Comparison of ENCODE assay signal across 8 mouse cellular contexts in genomic region chr1:191907431-191907810, GRCm38 (mm10). TPM values are rescaled to one million over a fixed set of nuclear protein-coding genes. Genes with fewer than 3 reads are reported as not detected.
DNase-seq lines count a peak whose midpoint lies in the region; ATAC-seq lines count a peak whose summit lies in the region.

No protein-coding gene starts in this region.

- ATAC-seq in hindbrain, embryonic 15.5 days (ENCODE audit: low FRiP score, low read depth), result peak; percentile 10; the same call in 1 of the 2 replicates

- peak overlapping the region; percentile 68 for H3K9ac ChIP-seq in hindbrain, embryonic 15.5 days

- peak overlapping the region; percentile 95 for H3K27ac ChIP-seq in hindbrain, embryonic 15.5 days (replicated peaks)

- no peaks in the 10 kb centered on the region for H3K27me3 ChIP-seq in hindbrain, embryonic 15.5 days

- WGBS in hindbrain, embryonic 15.5 days, result 1% methylated on average over 43 of the region's 43 CpGs

- peak; percentile 89 for DNase-seq in ZHBTc4 (ENCODE audit: low read depth, low spot score)
- peak; percentile 47 to 85 for DNase-seq in cerebellum, postnatal 4 days (ENCODE audit: low spot score in 2 of 2)
- DNase-seq in gastrocnemius, adult 18-20 months (ENCODE audit: low spot score), result peak; percentile 65
- peak; percentile 64 for DNase-seq in left cerebral cortex, adult 11 months (ENCODE audit: low spot score)
- peak; percentile 91 for DNase-seq in lung, postnatal 36 days
- DNase-seq in retina, embryonic 14.5 days (ENCODE audit: low spot score), result peak; percentile 83
- peak; percentile 92 for DNase-seq in thymus, postnatal 4 days

- peaks cover 55% of the 10 kb centered on the region for H3K4me1 ChIP-seq in hindbrain, embryonic 15.5 days (replicated peaks)

- H3K4me3 ChIP-seq in hindbrain, embryonic 15.5 days, result peak overlapping the region; percentile 85

- H3K36me3 ChIP-seq in hindbrain, embryonic 15.5 days, result peaks cover 9% of the 10 kb centered on the region

- H3K4me2 ChIP-seq in hindbrain, embryonic 15.5 days, result peak overlapping the region; percentile 68

- no peaks in the 10 kb centered on the region for H3K9me3 ChIP-seq in hindbrain, embryonic 15.5 days

RNA-seq across cellular contexts. Expression of gene Slc30a1, which starts 0.9 kb away (rescaled TPM):
- 1 to 10 TPM; 5.6 to 8.2 TPM for total RNA-seq in gastrocnemius, adult 18-20 months (2021)
- polyA plus RNA-seq in hindbrain, embryonic 15.5 days (2015; fragmentation: Nextera tagmentation; extraction: Ambion mirVana), result 4.2 and 4.5 TPM in 2 replicates

Comparison
In these comparisons a context has a peak if more than half of its experiments do, and no peak if none do; other contexts are left out.
1. Peak in every context shown above with its lines: DNase-seq, ATAC-seq, H3K4me3 ChIP-seq and H3K27ac ChIP-seq.